Mouse (Mus musculus) midbrain, embryonic 16.5 days (tissue): ENCODE measurements around the gene Rgcc. TPM values are rescaled to one million over a fixed set of nuclear protein-coding genes. Genes with fewer than 3 reads are reported as not detected.

Source experiments
- ATAC-seq: fragments of 200-750 bp; cut with Nextera tagmentation; 2 replicates; pipeline ENCODE4 v1.8.0; 2017; ENCODE audit warnings: moderate TSS enrichment
- H3K27ac ChIP-seq: fragments of 300-500 bp; sonication (generic); 2 replicates; pipeline ENCODE4 v1.5.1; 2014; ENCODE audit warnings: mild to moderate bottlenecking, low read length, mixed read lengths
- H3K27me3 ChIP-seq: fragments of 300-500 bp; sonication (generic); 2 replicates; pipeline ENCODE4 v1.6.1; 2014; ENCODE audit warnings: low read depth, low read length, mixed read lengths; ENCODE audit not compliant: control insufficient read depth, insufficient read depth
- H3K36me3 ChIP-seq: fragments of 300-500 bp; sonication (generic); 2 replicates; pipeline ENCODE4 v1.6.1; 2014; ENCODE audit warnings: mild to moderate bottlenecking, low read length, moderate library complexity, mixed read lengths; ENCODE audit not compliant: control insufficient read depth, insufficient read depth
- H3K4me1 ChIP-seq: fragments of 300-500 bp; sonication (generic); 2 replicates; pipeline ENCODE4 v1.6.1; 2014; ENCODE audit warnings: mild to moderate bottlenecking, low read length, mixed read lengths; ENCODE audit not compliant: control insufficient read depth, insufficient read depth
- H3K4me2 ChIP-seq: fragments of 300-500 bp; sonication (generic); 2 replicates; pipeline ENCODE4 v1.6.1; 2014; ENCODE audit warnings: mild to moderate bottlenecking, low read length, mixed read lengths
- H3K4me3 ChIP-seq: fragments of 300-500 bp; sonication (generic); 2 replicates; pipeline ENCODE4 v1.5.1; 2014; ENCODE audit warnings: low read depth, mild to moderate bottlenecking, low read length, moderate library complexity, mixed read lengths
- H3K9ac ChIP-seq: fragments of 300-500 bp; sonication (generic); 2 replicates; pipeline ENCODE4 v1.6.1; 2014; ENCODE audit warnings: low read depth, low read length, mixed read lengths
- H3K9me3 ChIP-seq: fragments of 300-500 bp; sonication (generic); replicated peaks from 2 replicates; pipeline ENCODE4 v1.6.1; 2014; ENCODE audit warnings: mild to moderate bottlenecking, low read length, mixed read lengths; ENCODE audit not compliant: control insufficient read depth, poor library complexity, severe bottlenecking
- WGBS: fragments of 180-500 bp; shearing (Covaris S2); extraction: QIAGEN DNeasy Blood & Tissue Kit; methylation state at CpG from one replicate; pipeline ENCODE4 v1.1.7; 2014; 5-methylcytosine and 5-hydroxymethylcytosine counted together
- polyA plus RNA-seq: library from polyadenylated mRNA; unstranded; fragments of >200 nt; fragmentation: Nextera tagmentation; extraction: Ambion mirVana; gene quantifications from 2 replicates; pipeline ENCODE4 v1.2.1, GENCODE M21; 2015

Rgcc gene
- polyA plus RNA-seq, 1 experiment from 2014 or later = 36.4 TPM

- ATAC-seq = no peak
- no peak overlapping the region for H3K4me3 ChIP-seq
- H3K27ac ChIP-seq = no peak overlapping the region
- WGBS = 95% methylated on average over 7 of the region's 7 CpGs
- peaks cover 7% of the 10 kb centered on the region; the same call in 1 of the 2 replicates for H3K4me1 ChIP-seq
- H3K4me2 ChIP-seq = no peak overlapping the region
- no peaks in the 10 kb centered on the region for H3K36me3 ChIP-seq
- H3K9me3 ChIP-seq = 0 out of 2 replicates have a peak, but pooled peaks cover 2% of the 10 kb centered on the region
- no peak overlapping the region for H3K9ac ChIP-seq
- H3K27me3 ChIP-seq = no peaks in the 10 kb centered on the region
Measured at GRCm38 (mm10) chr14:79287251-79287863, 14.1 kb downstream of the Rgcc start.

GRCm38 (mm10) chr14:79285549-79285948, 15.9 kb downstream of the Rgcc start:
- 95% methylated on average over 5 of the region's 5 CpGs for WGBS
- Histone ChIP-seq H3K36me3 (no peaks in the 10 kb centered on the region), H3K4me2 (no peak overlapping the region), H3K27ac (no peak overlapping the region), H3K9me3 (0 out of 2 replicates have a peak, but pooled peaks cover 2% of the 10 kb centered on the region), H3K4me3 (no peak overlapping the region), H3K4me1 (peaks cover 3% of the 10 kb centered on the region; the same call in 1 of the 2 replicates), H3K27me3 (no peaks in the 10 kb centered on the region), H3K9ac (no peak overlapping the region)
- no peak for ATAC-seq

DNA sequence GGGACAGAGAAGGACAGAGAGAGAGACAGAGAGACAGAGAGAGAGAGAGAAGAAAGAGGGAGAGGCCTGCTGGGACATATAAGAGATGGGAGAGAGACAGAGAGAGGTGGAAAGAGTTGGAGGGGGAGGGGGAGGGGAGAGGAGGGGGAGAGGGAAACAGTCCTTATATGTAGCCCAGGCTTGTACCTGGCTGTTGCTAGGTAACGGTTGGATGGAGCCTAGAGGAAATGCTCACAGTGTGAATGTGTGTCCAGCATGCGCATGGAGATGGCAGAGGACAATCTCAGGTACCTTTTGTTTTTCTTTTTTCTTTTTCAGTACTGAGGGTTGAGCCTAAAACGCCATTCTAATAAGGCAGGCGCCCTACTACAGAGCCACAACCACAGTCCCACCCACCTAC, 16.8 kb downstream of the Rgcc start:
- Histone ChIP-seq H3K36me3 (no peaks in the 10 kb centered on the region), H3K4me3 (no peak overlapping the region), H3K27me3 (no peaks in the 10 kb centered on the region), H3K9me3 (0 out of 2 replicates have a peak, but pooled peaks cover 2% of the 10 kb centered on the region), H3K27ac (no peak overlapping the region), H3K9ac (no peak overlapping the region), H3K4me1 (peaks cover 3% of the 10 kb centered on the region; the same call in 1 of the 2 replicates), H3K4me2 (no peak overlapping the region)
- ATAC-seq = no peak
- WGBS = 83% methylated on average over 4 of the region's 4 CpGs

DNA sequence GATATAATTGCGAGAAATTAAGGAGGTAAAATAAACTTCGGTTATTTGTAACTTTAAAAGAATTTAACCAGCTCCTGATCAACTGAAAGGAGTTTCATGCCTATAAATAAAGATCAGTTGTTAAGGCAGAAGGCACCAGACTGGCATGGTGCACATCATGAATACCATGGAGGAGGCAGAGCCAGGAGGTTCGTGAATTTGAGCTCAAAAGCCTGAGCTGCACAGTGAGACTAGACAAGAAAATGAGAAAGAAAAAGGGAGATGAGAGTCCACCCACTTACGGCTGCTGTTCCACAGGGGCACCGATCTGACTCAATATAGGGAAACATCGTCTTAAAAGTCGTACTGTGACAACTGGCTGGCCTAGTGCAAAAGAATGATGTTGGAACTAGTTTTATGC, 17.5 kb downstream of the Rgcc start:
- H3K36me3 ChIP-seq = no peaks in the 10 kb centered on the region
- H3K4me1 ChIP-seq = peaks cover 2% of the 10 kb centered on the region; the same call in 1 of the 2 replicates
- no peak overlapping the region for H3K9ac ChIP-seq
- 0 out of 2 replicates have a peak, but pooled peaks cover 2% of the 10 kb centered on the region for H3K9me3 ChIP-seq
- H3K27me3 ChIP-seq = no peaks in the 10 kb centered on the region
- H3K27ac ChIP-seq = no peak overlapping the region
- H3K4me3 ChIP-seq = no peak overlapping the region
- no peak for ATAC-seq
- WGBS = 93% methylated on average over 7 of the region's 7 CpGs
- no peak overlapping the region for H3K4me2 ChIP-seq

DNA sequence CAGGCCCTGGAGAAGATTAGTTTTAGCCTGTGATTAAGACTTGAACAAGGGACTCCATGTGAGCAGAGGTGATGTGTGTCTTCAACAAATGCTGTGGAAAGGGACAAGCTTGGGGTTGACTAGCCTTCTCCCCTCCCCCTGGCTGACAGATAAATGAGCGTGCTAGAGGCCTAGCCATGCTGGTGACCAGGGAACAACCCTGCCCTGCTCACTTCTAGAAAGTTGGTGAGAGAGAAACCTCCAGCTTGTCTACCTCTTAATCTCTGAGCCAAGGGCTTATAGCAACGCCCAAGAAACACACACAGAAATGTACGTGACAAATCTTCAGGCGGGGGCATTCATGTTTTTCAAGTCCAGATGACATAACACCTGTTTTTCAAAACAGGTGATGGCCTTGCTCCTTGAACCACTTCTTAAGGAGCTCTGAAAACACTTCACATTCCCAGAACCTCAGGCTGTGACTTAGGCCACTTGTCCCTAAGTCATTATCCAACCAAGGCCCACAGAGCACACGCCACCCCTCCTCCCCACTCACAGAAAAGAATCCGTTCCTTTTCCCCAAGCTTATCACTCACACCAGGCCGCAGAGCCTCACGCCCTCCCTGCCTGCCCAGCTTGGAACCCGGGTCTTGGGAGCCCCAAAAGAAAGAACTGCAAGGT, 19.4 kb downstream of the Rgcc start:
- no peak overlapping the region for H3K4me3 ChIP-seq
- H3K4me2 ChIP-seq = no peak overlapping the region
- H3K4me1 ChIP-seq = 0 out of 2 replicates have a peak, but pooled peaks cover 2% of the 10 kb centered on the region
- H3K27ac ChIP-seq = no peak overlapping the region
- no peaks in the 10 kb centered on the region for H3K36me3 ChIP-seq
- no peak for ATAC-seq
- H3K9ac ChIP-seq = no peak overlapping the region
- 0 out of 2 replicates have a peak, but pooled peaks cover 2% of the 10 kb centered on the region for H3K9me3 ChIP-seq
- no peaks in the 10 kb centered on the region for H3K27me3 ChIP-seq
- WGBS = 90% methylated on average over 9 of the region's 9 CpGs

GRCm38 (mm10) chr14:79280456-79280855, 21.0 kb downstream of the Rgcc start:
- H3K9ac ChIP-seq = no peak overlapping the region
- no peak overlapping the region for H3K4me2 ChIP-seq
- 83% methylated on average over 9 of the region's 9 CpGs for WGBS
- no peak overlapping the region for H3K4me3 ChIP-seq
- H3K4me1 ChIP-seq = peaks cover 7% of the 10 kb centered on the region; the same call in 1 of the 2 replicates
- no peak for ATAC-seq
- no peaks in the 10 kb centered on the region for H3K36me3 ChIP-seq
- H3K27me3 ChIP-seq = no peaks in the 10 kb centered on the region
- H3K9me3 ChIP-seq = 0 out of 2 replicates have a peak, but pooled peaks cover 2% of the 10 kb centered on the region
- no peak overlapping the region for H3K27ac ChIP-seq

GRCm38 (mm10) chr14:79279494-79279893, 22.0 kb downstream of the Rgcc start:
- no peaks in the 10 kb centered on the region for H3K27me3 ChIP-seq
- H3K4me1 ChIP-seq = peaks cover 8% of the 10 kb centered on the region; the same call in 1 of the 2 replicates
- no peak overlapping the region for H3K9ac ChIP-seq
- no peaks in the 10 kb centered on the region for H3K36me3 ChIP-seq
- no peak for ATAC-seq
- H3K4me3 ChIP-seq = no peak overlapping the region
- 91% methylated on average over 1 of the region's 1 CpGs for WGBS
- H3K9me3 ChIP-seq = 0 out of 2 replicates have a peak, but pooled peaks cover 2% of the 10 kb centered on the region
- H3K4me2 ChIP-seq = no peak overlapping the region
- H3K27ac ChIP-seq = no peak overlapping the region

- WGBS = 94% methylated on average over 4 of the region's 4 CpGs
- ATAC-seq = no peak
- H3K9me3 ChIP-seq = 0 out of 2 replicates have a peak, but pooled peaks cover 2% of the 10 kb centered on the region
- no peaks in the 10 kb centered on the region for H3K36me3 ChIP-seq
- peaks cover 8% of the 10 kb centered on the region for H3K4me1 ChIP-seq
- no peak overlapping the region for H3K9ac ChIP-seq
- no peak overlapping the region for H3K4me2 ChIP-seq
- no peak overlapping the region for H3K4me3 ChIP-seq
- no peaks in the 10 kb centered on the region for H3K27me3 ChIP-seq
- H3K27ac ChIP-seq = no peak overlapping the region
Measured at GRCm38 (mm10) chr14:79278927-79279326, 22.5 kb downstream of the Rgcc start.

DNA sequence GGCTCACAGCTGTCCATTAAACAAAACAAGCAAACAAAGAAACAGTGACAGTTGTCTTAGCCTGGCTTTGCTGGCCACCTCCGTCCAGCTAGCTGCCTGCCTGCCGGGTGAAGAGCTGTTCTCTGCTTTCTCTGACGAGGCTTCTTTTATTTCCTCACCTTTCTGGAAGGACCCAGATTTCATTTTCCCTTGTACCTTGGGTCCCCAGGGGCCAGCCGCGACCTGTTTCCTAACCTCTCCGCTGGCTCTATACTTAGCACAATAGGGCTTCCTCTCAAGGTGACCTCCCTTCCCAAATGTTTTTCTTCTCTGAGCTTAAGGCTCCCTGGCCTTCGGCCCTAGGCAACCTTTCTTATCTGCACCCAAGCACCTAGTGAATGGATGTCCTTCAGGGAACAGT, 23.5 kb downstream of the Rgcc start:
- H3K4me2 ChIP-seq = no peak overlapping the region
- H3K9me3 ChIP-seq = no peaks in the 10 kb centered on the region
- no peak overlapping the region for H3K9ac ChIP-seq
- no peaks in the 10 kb centered on the region for H3K27me3 ChIP-seq
- H3K4me3 ChIP-seq = no peak overlapping the region
- ATAC-seq = no peak
- no peak overlapping the region for H3K27ac ChIP-seq
- H3K36me3 ChIP-seq = no peaks in the 10 kb centered on the region
- WGBS = 38% methylated on average over 7 of the region's 7 CpGs
- H3K4me1 ChIP-seq = peaks cover 16% of the 10 kb centered on the region
